Comparison of ENCODE assay signal across 10 mouse cellular contexts in the genomic region with DNA sequence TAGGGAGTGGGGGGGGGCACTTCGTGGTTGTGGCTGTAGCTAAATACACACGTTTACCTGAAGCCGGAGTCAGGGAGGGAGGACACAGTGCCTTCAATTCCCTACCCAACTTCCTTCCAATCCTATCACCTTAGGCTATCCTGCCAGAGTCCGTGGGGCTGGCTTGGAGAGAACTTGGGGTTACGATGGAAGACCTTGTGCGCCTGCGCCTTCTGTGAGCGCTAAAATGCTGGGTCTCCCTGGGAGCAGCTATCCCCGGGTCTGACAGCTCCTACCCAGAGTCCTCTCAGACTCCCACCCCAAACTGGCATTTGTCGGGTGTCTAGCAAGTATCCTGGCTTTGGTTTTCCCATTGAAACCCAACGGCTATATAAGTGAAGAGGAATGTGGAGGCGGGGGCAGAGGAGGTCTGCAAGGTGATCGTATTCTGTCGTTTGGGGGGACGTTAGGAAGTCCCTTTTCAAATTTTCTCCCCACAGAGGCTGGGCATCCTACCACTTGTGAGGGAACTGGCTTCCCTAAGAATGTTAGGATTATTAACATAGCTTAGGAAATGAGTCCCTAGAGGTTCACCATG.
DNase-seq lines count a peak whose midpoint lies in the region; ATAC-seq and TF ChIP-seq lines count a peak whose summit lies in the region.
"Had no signal": no experiment of that assay in that cellular context is flagged by ENCODE, and none has a peak within 500 bp of the region (broad histone marks: within the 10 kb centered on the region; RNA-seq: fewer than 3 reads in every experiment).

No protein-coding gene starts in this region.

- H3K27me3 ChIP-seq in heart, embryonic 15.5 days = peaks cover 31% of the 10 kb centered on the region
- peaks cover 12% of the 10 kb centered on the region; the same call in 1 of the 2 replicates for H3K27me3 ChIP-seq in embryonic facial prominence, embryonic 12.5 days
- H3K27me3 ChIP-seq in hindbrain, postnatal 0 days (ENCODE audit: insufficient read depth, low read length) = peaks cover 40% of the 10 kb centered on the region
- H3K27me3 ChIP-seq in midbrain, embryonic 16.5 days (ENCODE audit: control insufficient read depth, insufficient read depth, low read depth, low read length) = peaks cover 24% of the 10 kb centered on the region

- no peak overlapping the region; the same call in 1 of the 2 replicates for H3K9ac ChIP-seq in heart, embryonic 15.5 days
- H3K9ac ChIP-seq in embryonic facial prominence, embryonic 12.5 days = no peak overlapping the region
- no peak overlapping the region for H3K9ac ChIP-seq in hindbrain, postnatal 0 days (replicated peaks; ENCODE audit: low read length)
- peak overlapping the region; percentile 44; the same call in 1 of the 2 replicates for H3K9ac ChIP-seq in midbrain, embryonic 16.5 days (ENCODE audit: low read depth, low read length)

- peak overlapping the region; percentile 40 for H3K4me3 ChIP-seq in heart, embryonic 15.5 days
- peak overlapping the region; percentile 27 for H3K4me3 ChIP-seq in embryonic facial prominence, embryonic 12.5 days
- peak overlapping the region; percentile 34 for H3K4me3 ChIP-seq in hindbrain, postnatal 0 days (ENCODE audit: low read length)
- peak overlapping the region; percentile 38 for H3K4me3 ChIP-seq in midbrain, embryonic 16.5 days (ENCODE audit: low read depth, low read length)

- no peaks in the 10 kb centered on the region for H3K9me3 ChIP-seq in heart, embryonic 15.5 days (replicated peaks)
- H3K9me3 ChIP-seq in embryonic facial prominence, embryonic 12.5 days = no peaks in the 10 kb centered on the region
- no peaks in the 10 kb centered on the region for H3K9me3 ChIP-seq in hindbrain, postnatal 0 days (ENCODE audit: low read length)
- no peaks in the 10 kb centered on the region for H3K9me3 ChIP-seq in midbrain, embryonic 16.5 days (replicated peaks; ENCODE audit: control insufficient read depth, low read length, poor library complexity, severe bottlenecking)

- no peak overlapping the region for H3K27ac ChIP-seq in heart, embryonic 15.5 days
- 0 out of 2 replicates have a peak overlapping the region, but pooled peaks have one; percentile 6 for H3K27ac ChIP-seq in embryonic facial prominence, embryonic 12.5 days
- H3K27ac ChIP-seq in hindbrain, postnatal 0 days = no peak overlapping the region
- no peak overlapping the region for H3K27ac ChIP-seq in midbrain, embryonic 16.5 days (ENCODE audit: low read length)

- ATAC-seq in heart, embryonic 15.5 days (replicated peaks; ENCODE audit: insufficient number of reproducible peaks, insufficient read depth, low FRiP score, low read depth) = no peak
- ATAC-seq in embryonic facial prominence, embryonic 12.5 days (ENCODE audit: insufficient number of reproducible peaks, insufficient read depth, low FRiP score, low TSS enrichment) = no peak
- ATAC-seq in hindbrain, postnatal 0 days = no peak
- no peak for ATAC-seq in midbrain, embryonic 16.5 days
- no peak for ATAC-seq in CD4-positive, CD25-positive, alpha-beta regulatory T cell, adult 4 months

- no peak for TF ChIP-seq CTCF in hindbrain, postnatal 0 days (IDR thresholded peaks at IDR 0.05; ENCODE audit: low read depth)

- WGBS in heart, embryonic 15.5 days = 10% methylated on average over 15 of the region's 15 CpGs
- 4% methylated on average over 15 of the region's 15 CpGs for WGBS in embryonic facial prominence, embryonic 12.5 days
- WGBS in hindbrain, postnatal 0 days = 4% methylated on average over 15 of the region's 15 CpGs
- WGBS in midbrain, embryonic 16.5 days = 3% methylated on average over 15 of the region's 15 CpGs

- H3K4me2 ChIP-seq in heart, embryonic 15.5 days = peak overlapping the region; percentile 66
- H3K4me2 ChIP-seq in embryonic facial prominence, embryonic 12.5 days (replicated peaks) = peak overlapping the region; percentile 56
- peak overlapping the region; percentile 64 for H3K4me2 ChIP-seq in hindbrain, postnatal 0 days (ENCODE audit: low read depth, low read length)
- peak overlapping the region; percentile 76 for H3K4me2 ChIP-seq in midbrain, embryonic 16.5 days (ENCODE audit: low read length)

- no peaks in the 10 kb centered on the region for H3K36me3 ChIP-seq in heart, embryonic 15.5 days
- no peaks in the 10 kb centered on the region for H3K36me3 ChIP-seq in embryonic facial prominence, embryonic 12.5 days
- H3K36me3 ChIP-seq in hindbrain, postnatal 0 days (ENCODE audit: insufficient read depth, low read length) = no peaks in the 10 kb centered on the region
- H3K36me3 ChIP-seq in midbrain, embryonic 16.5 days (ENCODE audit: control insufficient read depth, insufficient read depth, low read length) = no peaks in the 10 kb centered on the region

- H3K4me1 ChIP-seq in heart, embryonic 15.5 days (replicated peaks) = peaks cover 23% of the 10 kb centered on the region
- H3K4me1 ChIP-seq in embryonic facial prominence, embryonic 12.5 days = peaks cover 39% of the 10 kb centered on the region
- peaks cover 8% of the 10 kb centered on the region; the same call in 1 of the 2 replicates for H3K4me1 ChIP-seq in hindbrain, postnatal 0 days (ENCODE audit: insufficient read depth, low read length)
- H3K4me1 ChIP-seq in midbrain, embryonic 16.5 days (ENCODE audit: control insufficient read depth, insufficient read depth, low read length) = peaks cover 10% of the 10 kb centered on the region

- no peak for DNase-seq in heart, postnatal 4 days
- DNase-seq in hindbrain, postnatal 0 days (ENCODE audit: low spot score) = no peak
- no peak for DNase-seq in urinary bladder, postnatal 14 days (ENCODE audit: low spot score)
- DNase-seq in spleen, postnatal 10 days (ENCODE audit: low spot score in 2 of 2) = no peak
- DNase-seq: cerebellum, adult 8-10 months; layer of hippocampus, postnatal 36 days had no signal
